26 mouse cellular contexts compared by ENCODE assay signal in genomic region chr5:135975893-135976668, GRCm38 (mm10). TPM values are rescaled to one million over a fixed set of nuclear protein-coding genes. Genes with fewer than 3 reads are reported as not detected.
DNase-seq lines count a peak whose midpoint lies in the region; ATAC-seq and TF ChIP-seq lines count a peak whose summit lies in the region.
"Had no signal": no experiment of that assay in that cellular context is flagged by ENCODE, and none has a peak within 500 bp of the region (broad histone marks: within the 10 kb centered on the region; RNA-seq: fewer than 3 reads in every experiment).

No protein-coding gene starts in this region.

- WGBS in liver, postnatal 0 days (ENCODE audit: insufficient replicate concordance), result 84% methylated on average over 8 of the region's 8 CpGs
- WGBS in hindbrain, embryonic 16.5 days, result 94% methylated on average over 8 of the region's 8 CpGs

- DNase-seq in heart, adult 11 months, result peak; percentile 71
- no peak for DNase-seq in heart, adult 18-20 months
- no peak for DNase-seq in ES-E14 (ENCODE audit: low read depth, low spot score)
- no peak for DNase-seq in liver, postnatal 0 days
- no peak for DNase-seq in left cerebral cortex, adult 18-20 months (ENCODE audit: low spot score in 2 of 2)
- DNase-seq: cerebellum, adult 11 months; cerebellum, postnatal 10 days; forebrain, postnatal 0 days; heart, postnatal 36 days; lung, adult 18-20 months; lung, postnatal 14 days; midbrain, embryonic 14.5 days; right cerebral cortex, adult 18-20 months had no signal

- no peak overlapping the region for H3K27ac ChIP-seq in ES-E14 (ENCODE audit: insufficient read depth, low read depth, low read length, poor library complexity, severe bottlenecking)
- H3K27ac ChIP-seq in embryonic fibroblast, embryonic 13.5 days (ENCODE audit: insufficient read depth, low read length), result 0 out of 2 replicates have a peak overlapping the region, but pooled peaks have one; percentile 28
- H3K27ac ChIP-seq in liver, postnatal 0 days (ENCODE audit: low read depth), result no peak overlapping the region
- H3K27ac ChIP-seq in hindbrain, embryonic 16.5 days (ENCODE audit: low read depth, low read length), result no peak overlapping the region
- H3K27ac ChIP-seq: embryonic facial prominence, embryonic 13.5 days; hindbrain, embryonic 15.5 days; left cerebral cortex, adult 2 months; limb, embryonic 10.5 days; neural tube, embryonic 13.5 days; stomach, postnatal 0 days had no signal

- H3K27me3 ChIP-seq in liver, postnatal 0 days (ENCODE audit: insufficient read depth, low read length), result no peaks in the 10 kb centered on the region
- no peaks in the 10 kb centered on the region for H3K27me3 ChIP-seq in hindbrain, embryonic 16.5 days (replicated peaks; ENCODE audit: control insufficient read depth, insufficient read depth, low read length)
- H3K27me3 ChIP-seq: embryonic facial prominence, embryonic 13.5 days; hindbrain, embryonic 15.5 days; neural tube, embryonic 13.5 days had no signal

- peak; percentile 33 for ATAC-seq in liver, postnatal 0 days
- ATAC-seq in hindbrain, embryonic 16.5 days, result no peak
- ATAC-seq: forebrain, postnatal 0 days; intestine, embryonic 16.5 days had no signal

- TF ChIP-seq POLR2A in embryonic fibroblast, embryonic 13.5 days (IDR thresholded peaks at IDR 0.05; ENCODE audit: low read depth, low read length), result no peak

- in situ Hi-C loops in ES-E14 (cut with MboI; ENCODE audit: low sequenced_read_pairs in 2 of 2, unreplicated experiment in 2 of 2), result no loop called here

- no peak for TF ChIP-seq EP300 in liver, postnatal 0 days (IDR thresholded peaks at IDR 0.05; ENCODE audit: low read depth)

- H3K4me1 ChIP-seq in ES-E14 (ENCODE audit: control insufficient read depth in 2 of 2, insufficient read depth in 2 of 2, low read length in 2 of 2, poor library complexity in 1 of 2), result peaks cover 0 to 17% of the 10 kb centered on the region in 2 experiments; a peak in 2 of 4 replicates
- no peaks in the 10 kb centered on the region; the same call in 1 of the 2 replicates for H3K4me1 ChIP-seq in embryonic fibroblast, embryonic 13.5 days (ENCODE audit: control insufficient read depth, insufficient read depth, low read length)
- H3K4me1 ChIP-seq in liver, postnatal 0 days (ENCODE audit: insufficient read depth), result no peaks in the 10 kb centered on the region
- H3K4me1 ChIP-seq in hindbrain, embryonic 16.5 days (ENCODE audit: control insufficient read depth, insufficient read depth, low read depth, low read length), result no peaks in the 10 kb centered on the region
- H3K4me1 ChIP-seq: hindbrain, embryonic 15.5 days; neural tube, embryonic 13.5 days had no signal

- no peak overlapping the region for H3K4me3 ChIP-seq in ES-E14 (ENCODE audit: insufficient read depth in 1 of 2, low read depth in 1 of 2, low read length in 2 of 2, poor library complexity in 1 of 2, severe bottlenecking in 1 of 2)
- H3K4me3 ChIP-seq in embryonic fibroblast, embryonic 13.5 days (ENCODE audit: insufficient read depth, low read length), result no peak overlapping the region
- H3K4me3 ChIP-seq in liver, postnatal 0 days (ENCODE audit: low read depth, low read length), result no peak overlapping the region
- no peak overlapping the region for H3K4me3 ChIP-seq in hindbrain, embryonic 16.5 days (ENCODE audit: low read length)
- H3K4me3 ChIP-seq: embryonic facial prominence, embryonic 13.5 days; hindbrain, embryonic 15.5 days; left cerebral cortex, adult 2 months; limb, embryonic 10.5 days; neural tube, embryonic 13.5 days had no signal

- H3K36me3 ChIP-seq in ES-E14 (ENCODE audit: control insufficient read depth, insufficient read depth, low read length, poor library complexity, severe bottlenecking), result no peaks in the 10 kb centered on the region
- no peaks in the 10 kb centered on the region for H3K36me3 ChIP-seq in liver, postnatal 0 days (replicated peaks; ENCODE audit: insufficient read depth, low read length)
- no peaks in the 10 kb centered on the region for H3K36me3 ChIP-seq in hindbrain, embryonic 16.5 days (ENCODE audit: control insufficient read depth, insufficient read depth, low read length)
- H3K36me3 ChIP-seq: embryonic facial prominence, embryonic 13.5 days; G1E; hindbrain, embryonic 15.5 days; limb, embryonic 10.5 days; neural tube, embryonic 13.5 days had no signal

- no peaks in the 10 kb centered on the region for H3K9me3 ChIP-seq in ES-E14 (ENCODE audit: control insufficient read depth, insufficient read depth, low read depth, low read length)
- no peaks in the 10 kb centered on the region for H3K9me3 ChIP-seq in liver, postnatal 0 days (ENCODE audit: low read length)
- H3K9me3 ChIP-seq in hindbrain, embryonic 16.5 days (ENCODE audit: control insufficient read depth, low read length), result no peaks in the 10 kb centered on the region
- H3K9me3 ChIP-seq: embryonic facial prominence, embryonic 13.5 days; G1E; hindbrain, embryonic 15.5 days; limb, embryonic 10.5 days; neural tube, embryonic 13.5 days had no signal

- no peak overlapping the region for H3K4me2 ChIP-seq in liver, postnatal 0 days (ENCODE audit: low read depth, low read length)
- no peak overlapping the region for H3K4me2 ChIP-seq in hindbrain, embryonic 16.5 days (ENCODE audit: low read length)
- H3K4me2 ChIP-seq: embryonic facial prominence, embryonic 13.5 days; hindbrain, embryonic 15.5 days; neural tube, embryonic 13.5 days had no signal

- no peak overlapping the region; the same call in 1 of the 2 replicates for H3K9ac ChIP-seq in ES-E14 (ENCODE audit: insufficient read depth, low read depth, low read length, poor library complexity, severe bottlenecking)
- H3K9ac ChIP-seq in liver, postnatal 0 days (replicated peaks), result no peak overlapping the region
- no peak overlapping the region for H3K9ac ChIP-seq in hindbrain, embryonic 16.5 days (ENCODE audit: low read depth, low read length)
- H3K9ac ChIP-seq: embryonic facial prominence, embryonic 13.5 days; forebrain, postnatal 0 days; hindbrain, embryonic 15.5 days; neural tube, embryonic 13.5 days had no signal

- no peak for TF ChIP-seq CTCF in embryonic fibroblast, embryonic 13.5 days (IDR thresholded peaks at IDR 0.05; ENCODE audit: borderline replicate concordance, insufficient read depth, low read length)
- no peak for TF ChIP-seq CTCF in liver, postnatal 0 days (IDR thresholded peaks at IDR 0.05; ENCODE audit: low read depth)

TF ChIP-seq in ES-E14, 5 proteins besides CTCF, POLR2A, EP300 and RAD21:
- TF ChIP-seq ZNF384 (IDR thresholded peaks at IDR 0.05; ENCODE audit: low read depth, low read length), result no peak
- no peak for TF ChIP-seq ZC3H11A (IDR thresholded peaks at IDR 0.05; ENCODE audit: borderline replicate concordance, low read depth, low read length)
- peak; percentile 95 for TF ChIP-seq MAFK (IDR thresholded peaks at IDR 0.05; ENCODE audit: insufficient read depth, low read depth, low read length)
- TF ChIP-seq CHD2 (IDR thresholded peaks at IDR 0.05; ENCODE audit: low read depth, low read length), result no peak
- no peak for TF ChIP-seq HCFC1 (IDR thresholded peaks at IDR 0.05; ENCODE audit: borderline replicate concordance, insufficient read depth, low read length)

RNA-seq across cellular contexts. Expression of gene Ssc4d, which starts 1.8 kb away (rescaled TPM):
- total RNA-seq in heart, adult 18-20 months (2021), result under 1 TPM; 0.21 to 0.40 TPM
- total RNA-seq in ES-E14 (2012; rRNA removed), result 10.9 and 11.0 TPM in 2 replicates
- 3.2 and 3.3 TPM in 2 replicates for polyA plus RNA-seq in embryonic fibroblast, embryonic 13.5 days (2011; ENCODE audit: insufficient read length, low read depth, missing spikeins)
- 1.7 and 1.9 TPM in 2 replicates for polyA plus RNA-seq in liver, postnatal 0 days (2015; fragmentation: Nextera tagmentation; extraction: Ambion mirVana)
- total RNA-seq in left cerebral cortex, adult 18-20 months (2021), result 1 to 10 TPM in 1 of 2 experiments, under 1 TPM in 1; 0.79 to 1.3 TPM
- polyA plus RNA-seq in hindbrain, embryonic 16.5 days (2015; fragmentation: Nextera tagmentation; extraction: Ambion mirVana), result 2.9 and 3.4 TPM in 2 replicates

RNA-seq across cellular contexts. Expression of gene Zp3, which starts 3.8 kb away (rescaled TPM):
- not detected for total RNA-seq in heart, adult 18-20 months (2021)
- 12.7 and 16.1 TPM in 2 replicates for total RNA-seq in ES-E14 (2012; rRNA removed)
- polyA plus RNA-seq in embryonic fibroblast, embryonic 13.5 days (2011; ENCODE audit: insufficient read length, low read depth, missing spikeins), result not detected in 2 replicates
- not detected in 2 replicates for polyA plus RNA-seq in liver, postnatal 0 days (2015; fragmentation: Nextera tagmentation; extraction: Ambion mirVana)
- total RNA-seq in left cerebral cortex, adult 18-20 months (2021), result not detected
- 0.15 TPM in 1 of 2 replicates, not detected in the other for polyA plus RNA-seq in hindbrain, embryonic 16.5 days (2015; fragmentation: Nextera tagmentation; extraction: Ambion mirVana)
- total RNA-seq: G1E; heart, postnatal 36 days; layer of hippocampus, adult 18-20 months; left cerebral cortex, adult 2 months had no signal
- polyA plus RNA-seq: embryonic facial prominence, embryonic 13.5 days; G1E; gonadal fat pad, adult 2 months; heart, embryonic 14.5 days; limb, embryonic 10.5 days; midbrain, embryonic 14.5 days; stomach, postnatal 0 days had no signal

RNA-seq across cellular contexts. Expression of gene Dtx2, which starts 18.5 kb away (rescaled TPM):
- 1 to 10 TPM; 6.5 to 8.1 TPM for total RNA-seq in heart, adult 18-20 months (2021)
- 26.7 and 28.3 TPM in 2 replicates for total RNA-seq in ES-E14 (2012; rRNA removed)
- polyA plus RNA-seq in embryonic fibroblast, embryonic 13.5 days (2011; ENCODE audit: insufficient read length, low read depth, missing spikeins), result 8.5 and 10.9 TPM in 2 replicates
- 4.8 and 4.9 TPM in 2 replicates for polyA plus RNA-seq in liver, postnatal 0 days (2015; fragmentation: Nextera tagmentation; extraction: Ambion mirVana)
- 10 to 100 TPM in 1 of 2 experiments, 1 to 10 TPM in 1; 8.3 to 10.2 TPM for total RNA-seq in left cerebral cortex, adult 18-20 months (2021)
- polyA plus RNA-seq in hindbrain, embryonic 16.5 days (2015; fragmentation: Nextera tagmentation; extraction: Ambion mirVana), result 22.9 and 28.6 TPM in 2 replicates

RNA-seq across cellular contexts. Expression of gene Ywhag, which starts 41.7 kb away (rescaled TPM):
- 100 to 1,000 TPM; 285 to 287 TPM for total RNA-seq in heart, adult 18-20 months (2021)
- 109 and 176 TPM in 2 replicates for total RNA-seq in ES-E14 (2012; rRNA removed)
- 255 and 333 TPM in 2 replicates for polyA plus RNA-seq in embryonic fibroblast, embryonic 13.5 days (2011; ENCODE audit: insufficient read length, low read depth, missing spikeins)
- 56.7 and 66.8 TPM in 2 replicates for polyA plus RNA-seq in liver, postnatal 0 days (2015; fragmentation: Nextera tagmentation; extraction: Ambion mirVana)
- total RNA-seq in left cerebral cortex, adult 18-20 months (2021), result 1,000 to 10,000 TPM; 1,157 to 1,215 TPM
- polyA plus RNA-seq in hindbrain, embryonic 16.5 days (2015; fragmentation: Nextera tagmentation; extraction: Ambion mirVana), result 996 and 1,023 TPM in 2 replicates

Comparison
In these comparisons a context has a peak if more than half of its experiments do, and no peak if none do; other contexts are left out.
1. RNA of gene Zp3, which starts 3.8 kb away (total RNA-seq): 12.7 to 16.1 TPM in ES-E14; not detected in heart, adult 18-20 months and not detected in left cerebral cortex, adult 18-20 months; every median in the first group is over 10 times any median in the second.